Mouse (Mus musculus): Measurements from ENCODE around the gene Sh3gl1. TPM values are rescaled to one million over a fixed set of nuclear protein-coding genes. Genes with fewer than 3 reads are reported as not detected.

Sh3gl1 gene
- polyA plus RNA-seq, 1 experiment from 2014 or later, result 70.5 TPM

DNA sequence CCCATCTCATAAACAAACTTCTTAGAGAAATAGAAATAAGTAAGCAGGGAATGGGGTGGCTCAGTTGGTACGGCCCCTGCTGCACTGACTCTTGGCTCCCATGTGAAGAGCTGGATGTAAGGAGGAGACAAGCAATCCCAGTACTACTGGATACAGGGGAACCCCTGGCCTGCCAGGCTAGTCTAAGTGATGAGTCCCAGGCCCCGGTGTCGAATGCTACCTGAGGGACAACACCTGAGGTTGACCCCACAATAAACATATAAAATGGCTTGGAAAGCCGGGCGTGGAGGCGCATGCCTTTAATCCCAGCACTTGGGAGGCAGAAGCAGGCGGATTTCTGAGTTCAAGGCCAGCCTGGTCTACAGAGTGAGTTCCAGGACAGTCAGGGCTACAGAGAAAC is 5.0 kb downstream of the Sh3gl1 start:
- Histone ChIP-seq H3K27me3 (ENCODE audit: control insufficient read depth, insufficient read depth, low read length) (no peaks in the 10 kb centered on the region), H3K36me3 (ENCODE audit: control insufficient read depth, insufficient read depth, low read length) (peaks cover 44% of the 10 kb centered on the region), H3K4me1 (ENCODE audit: control insufficient read depth in 2 of 2, insufficient read depth in 2 of 2, low read length in 2 of 2) (peaks cover 13 to 19% of the 10 kb centered on the region in 2 experiments; a peak in 3 of 4 replicates), H3K27ac (replicated peaks in 1 of 2; ENCODE audit: control insufficient read depth in 1 of 2, insufficient read depth in 1 of 2, low read depth in 2 of 2, low read length in 2 of 2) (peak overlapping the region; percentile 14 to 39; a peak in 1 of 4 replicates), H3K9me3 (ENCODE audit: control insufficient read depth, low read length) (no peaks in the 10 kb centered on the region), H3K4me3 (ENCODE audit: control insufficient read depth in 1 of 2, insufficient read depth in 1 of 2, low read depth in 1 of 2, low read length in 2 of 2) (no peak overlapping the region), H3K4me2 (ENCODE audit: low read length) (no peak overlapping the region), H3K9ac (ENCODE audit: low read length) (no peak overlapping the region)
- WGBS, result 93% methylated on average over 7 of the region's 7 CpGs
- no peak for ATAC-seq (ENCODE audit: insufficient number of reproducible peaks, insufficient read depth, low FRiP score, low read depth)

DNA sequence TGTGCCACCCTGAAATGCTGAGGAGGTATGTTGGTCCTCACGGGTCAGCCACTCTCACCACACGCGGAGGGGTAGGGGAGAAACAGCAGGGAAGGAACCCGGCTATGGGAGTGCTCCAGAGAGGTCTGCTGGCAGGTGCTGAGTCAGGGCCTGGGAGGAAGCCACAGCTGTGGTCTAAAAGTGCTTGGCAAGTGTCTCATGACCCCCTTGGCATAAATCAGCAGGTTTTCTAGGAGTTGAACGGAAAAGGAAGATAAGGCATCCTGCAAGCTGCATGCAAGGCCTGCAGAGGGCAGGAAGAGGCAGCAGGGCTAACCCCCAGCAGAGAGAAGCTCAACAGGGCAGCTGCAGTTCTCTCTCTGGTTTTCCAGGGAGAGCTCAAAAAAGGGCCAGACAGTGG is 5.5 kb downstream of the Sh3gl1 start:
- Histone ChIP-seq H3K4me2 (ENCODE audit: low read length) (no peak overlapping the region), H3K27ac (replicated peaks in 1 of 2; ENCODE audit: control insufficient read depth in 1 of 2, insufficient read depth in 1 of 2, low read depth in 2 of 2, low read length in 2 of 2) (peak overlapping the region; percentile 14 to 39; a peak in 1 of 4 replicates), H3K27me3 (ENCODE audit: control insufficient read depth, insufficient read depth, low read length) (no peaks in the 10 kb centered on the region), H3K4me3 (ENCODE audit: control insufficient read depth in 1 of 2, insufficient read depth in 1 of 2, low read depth in 1 of 2, low read length in 2 of 2) (no peak overlapping the region), H3K9me3 (ENCODE audit: control insufficient read depth, low read length) (no peaks in the 10 kb centered on the region), H3K36me3 (ENCODE audit: control insufficient read depth, insufficient read depth, low read length) (peaks cover 44% of the 10 kb centered on the region), H3K4me1 (ENCODE audit: control insufficient read depth in 2 of 2, insufficient read depth in 2 of 2, low read length in 2 of 2) (peaks cover 17 to 24% of the 10 kb centered on the region in 2 experiments), H3K9ac (ENCODE audit: low read length) (no peak overlapping the region)
- WGBS, result 44% methylated on average over 5 of the region's 5 CpGs
- ATAC-seq (ENCODE audit: insufficient number of reproducible peaks, insufficient read depth, low FRiP score, low read depth), result no peak; the same call in 1 of the 2 replicates

DNA sequence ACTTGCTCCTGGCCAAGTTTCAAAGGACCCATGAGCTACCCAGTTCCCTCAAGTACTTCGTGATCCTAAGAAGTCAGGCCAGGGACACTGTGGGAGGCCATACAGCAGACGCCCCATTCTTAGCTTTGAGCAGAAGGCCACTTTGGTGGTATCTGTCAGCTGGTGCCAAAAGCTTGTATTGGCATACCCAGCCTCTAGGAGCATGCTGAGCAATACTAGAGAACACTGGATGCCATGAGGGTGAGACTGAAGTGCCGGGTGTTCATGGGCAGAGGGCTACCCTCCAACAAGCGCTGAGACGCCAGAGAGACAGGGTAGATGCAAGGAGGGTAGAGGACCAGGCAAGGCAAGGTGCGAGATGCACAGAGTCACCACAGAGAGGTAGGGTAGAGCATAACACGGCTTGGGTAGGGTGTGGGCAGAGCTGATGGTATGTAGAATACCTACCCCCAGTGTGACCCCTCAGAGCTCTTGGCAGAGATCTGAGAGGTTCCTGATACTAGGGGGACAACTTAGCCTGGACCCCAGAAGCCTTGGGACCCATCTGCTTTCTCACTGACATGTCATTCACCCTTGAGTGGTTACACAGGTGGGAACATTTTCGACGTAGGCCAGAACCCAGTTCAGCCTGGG is 6.1 kb downstream of the Sh3gl1 start:
- H3K36me3 ChIP-seq (ENCODE audit: control insufficient read depth, insufficient read depth, low read length), result peaks cover 44% of the 10 kb centered on the region
- 89% methylated on average over 9 of the region's 9 CpGs for WGBS
- no peaks in the 10 kb centered on the region for H3K27me3 ChIP-seq (ENCODE audit: control insufficient read depth, insufficient read depth, low read length)
- no peak for ATAC-seq (ENCODE audit: insufficient number of reproducible peaks, insufficient read depth, low FRiP score, low read depth)
- H3K4me3 ChIP-seq (ENCODE audit: control insufficient read depth in 1 of 2, insufficient read depth in 1 of 2, low read depth in 1 of 2, low read length in 2 of 2), result no peak overlapping the region
- H3K4me2 ChIP-seq (ENCODE audit: low read length), result no peak overlapping the region
- H3K9ac ChIP-seq (ENCODE audit: low read length), result no peak overlapping the region
- H3K27ac ChIP-seq (replicated peaks in 1 of 2; ENCODE audit: control insufficient read depth in 1 of 2, insufficient read depth in 1 of 2, low read depth in 2 of 2, low read length in 2 of 2), result no peak overlapping the region
- H3K4me1 ChIP-seq (ENCODE audit: control insufficient read depth in 2 of 2, insufficient read depth in 2 of 2, low read length in 2 of 2), result peaks cover 20 to 29% of the 10 kb centered on the region in 2 experiments
- H3K9me3 ChIP-seq (ENCODE audit: control insufficient read depth, low read length), result no peaks in the 10 kb centered on the region

- Histone ChIP-seq H3K4me2 (ENCODE audit: low read length) (no peak overlapping the region), H3K4me1 (ENCODE audit: control insufficient read depth in 2 of 2, insufficient read depth in 2 of 2, low read length in 2 of 2) (peaks cover 36 to 43% of the 10 kb centered on the region in 2 experiments), H3K36me3 (ENCODE audit: control insufficient read depth, insufficient read depth, low read length) (peaks cover 24% of the 10 kb centered on the region), H3K9ac (ENCODE audit: low read length) (no peak overlapping the region; the same call in 1 of the 2 replicates), H3K27me3 (ENCODE audit: control insufficient read depth, insufficient read depth, low read length) (no peaks in the 10 kb centered on the region), H3K4me3 (ENCODE audit: control insufficient read depth in 1 of 2, insufficient read depth in 1 of 2, low read depth in 1 of 2, low read length in 2 of 2) (no peak overlapping the region), H3K9me3 (ENCODE audit: control insufficient read depth, low read length) (no peaks in the 10 kb centered on the region), H3K27ac (replicated peaks in 1 of 2; ENCODE audit: control insufficient read depth in 1 of 2, insufficient read depth in 1 of 2, low read depth in 2 of 2, low read length in 2 of 2) (no peak overlapping the region)
- no peak for ATAC-seq (ENCODE audit: insufficient number of reproducible peaks, insufficient read depth, low FRiP score, low read depth)
- WGBS, result 81% methylated on average over 5 of the region's 5 CpGs
Measured at GRCm38 (mm10) chr17:56027801-56028441, 8.5 kb downstream of the Sh3gl1 start.

- no peak for ATAC-seq (ENCODE audit: insufficient number of reproducible peaks, insufficient read depth, low FRiP score, low read depth)
- H3K4me2 ChIP-seq (ENCODE audit: low read length), result no peak overlapping the region
- no peaks in the 10 kb centered on the region for H3K9me3 ChIP-seq (ENCODE audit: control insufficient read depth, low read length)
- H3K9ac ChIP-seq (ENCODE audit: low read length), result peak overlapping the region; percentile 39
- H3K27me3 ChIP-seq (ENCODE audit: control insufficient read depth, insufficient read depth, low read length), result no peaks in the 10 kb centered on the region
- WGBS, result 38% methylated on average over 1 of the region's 1 CpGs
- H3K4me1 ChIP-seq (ENCODE audit: control insufficient read depth in 2 of 2, insufficient read depth in 2 of 2, low read length in 2 of 2), result peaks cover 41 to 48% of the 10 kb centered on the region in 2 experiments
- no peak overlapping the region for H3K4me3 ChIP-seq (ENCODE audit: control insufficient read depth in 1 of 2, insufficient read depth in 1 of 2, low read depth in 1 of 2, low read length in 2 of 2)
- H3K36me3 ChIP-seq (ENCODE audit: control insufficient read depth, insufficient read depth, low read length), result peaks cover 22% of the 10 kb centered on the region
- peak overlapping the region in 1 of 2 experiments; percentile 46; a peak in 2 of 4 replicates for H3K27ac ChIP-seq (replicated peaks in 1 of 2; ENCODE audit: control insufficient read depth in 1 of 2, insufficient read depth in 1 of 2, low read depth in 2 of 2, low read length in 2 of 2)
Measured at GRCm38 (mm10) chr17:56026881-56027280, 9.6 kb downstream of the Sh3gl1 start.

DNA sequence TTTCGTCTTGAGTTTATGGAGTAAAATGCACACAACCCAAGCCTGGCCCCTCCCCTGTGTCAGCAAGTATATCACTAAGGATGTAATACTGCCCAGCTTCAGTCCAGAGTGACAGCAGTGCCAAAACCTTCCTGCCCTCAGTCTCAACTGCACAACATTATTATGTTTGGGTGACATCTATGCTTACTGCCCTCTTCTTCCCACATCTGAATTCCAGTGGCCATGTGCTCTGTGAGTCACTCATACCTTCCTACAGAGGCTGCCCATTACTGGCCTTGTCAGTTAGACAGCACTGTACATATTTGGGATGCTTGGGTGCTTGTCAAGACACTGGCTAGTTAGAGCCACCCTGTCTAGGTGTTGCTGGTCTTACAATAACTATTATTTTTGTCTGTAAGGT is 10.1 kb downstream of the Sh3gl1 start:
- peaks cover 22% of the 10 kb centered on the region for H3K36me3 ChIP-seq (ENCODE audit: control insufficient read depth, insufficient read depth, low read length)
- H3K27me3 ChIP-seq (ENCODE audit: control insufficient read depth, insufficient read depth, low read length), result no peaks in the 10 kb centered on the region
- no peaks in the 10 kb centered on the region for H3K9me3 ChIP-seq (ENCODE audit: control insufficient read depth, low read length)
- peak overlapping the region; percentile 6 to 46 for H3K27ac ChIP-seq (replicated peaks in 1 of 2; ENCODE audit: control insufficient read depth in 1 of 2, insufficient read depth in 1 of 2, low read depth in 2 of 2, low read length in 2 of 2)
- H3K4me3 ChIP-seq (ENCODE audit: control insufficient read depth in 1 of 2, insufficient read depth in 1 of 2, low read depth in 1 of 2, low read length in 2 of 2), result no peak overlapping the region
- H3K4me1 ChIP-seq (ENCODE audit: control insufficient read depth in 2 of 2, insufficient read depth in 2 of 2, low read length in 2 of 2), result peaks cover 41 to 46% of the 10 kb centered on the region in 2 experiments
- ATAC-seq (ENCODE audit: insufficient number of reproducible peaks, insufficient read depth, low FRiP score, low read depth), result no peak
- H3K9ac ChIP-seq (ENCODE audit: low read length), result peak overlapping the region; percentile 39; the same call in 1 of the 2 replicates
- no peak overlapping the region for H3K4me2 ChIP-seq (ENCODE audit: low read length)
- 58% methylated on average over 1 of the region's 1 CpGs for WGBS

GRCm38 (mm10) chr17:56024931-56025330 is 11.5 kb downstream of the Sh3gl1 start:
- Histone ChIP-seq H3K4me3 (ENCODE audit: control insufficient read depth in 1 of 2, insufficient read depth in 1 of 2, low read depth in 1 of 2, low read length in 2 of 2) (no peak overlapping the region), H3K36me3 (ENCODE audit: control insufficient read depth, insufficient read depth, low read length) (peaks cover 22% of the 10 kb centered on the region), H3K9me3 (ENCODE audit: control insufficient read depth, low read length) (no peaks in the 10 kb centered on the region), H3K4me1 (ENCODE audit: control insufficient read depth in 2 of 2, insufficient read depth in 2 of 2, low read length in 2 of 2) (peaks cover 46 to 48% of the 10 kb centered on the region in 2 experiments), H3K9ac (ENCODE audit: low read length) (no peak overlapping the region), H3K27me3 (ENCODE audit: control insufficient read depth, insufficient read depth, low read length) (no peaks in the 10 kb centered on the region), H3K4me2 (ENCODE audit: low read length) (no peak overlapping the region), H3K27ac (replicated peaks in 1 of 2; ENCODE audit: control insufficient read depth in 1 of 2, insufficient read depth in 1 of 2, low read depth in 2 of 2, low read length in 2 of 2) (0 out of 4 replicates have a peak overlapping the region, but pooled peaks of 1 of the 2 experiments have one; percentile 2)
- 33% methylated on average over 5 of the region's 5 CpGs for WGBS
- no peak for ATAC-seq (ENCODE audit: insufficient number of reproducible peaks, insufficient read depth, low FRiP score, low read depth)
